Mouse (Mus musculus): ENCODE measurements around the gene Arfgef2. TPM values are rescaled to one million over a fixed set of nuclear protein-coding genes. Genes with fewer than 3 reads are reported as not detected.

The Arfgef2 gene
- polyA plus RNA-seq (2014; fragmentation: Illumina TruSeq; extraction: RNeasy Lipid Tissue Mini Kit (QIAGEN cat#74804); ENCODE audit: low read depth, low replicate concordance), result 21.7 TPM

DNA sequence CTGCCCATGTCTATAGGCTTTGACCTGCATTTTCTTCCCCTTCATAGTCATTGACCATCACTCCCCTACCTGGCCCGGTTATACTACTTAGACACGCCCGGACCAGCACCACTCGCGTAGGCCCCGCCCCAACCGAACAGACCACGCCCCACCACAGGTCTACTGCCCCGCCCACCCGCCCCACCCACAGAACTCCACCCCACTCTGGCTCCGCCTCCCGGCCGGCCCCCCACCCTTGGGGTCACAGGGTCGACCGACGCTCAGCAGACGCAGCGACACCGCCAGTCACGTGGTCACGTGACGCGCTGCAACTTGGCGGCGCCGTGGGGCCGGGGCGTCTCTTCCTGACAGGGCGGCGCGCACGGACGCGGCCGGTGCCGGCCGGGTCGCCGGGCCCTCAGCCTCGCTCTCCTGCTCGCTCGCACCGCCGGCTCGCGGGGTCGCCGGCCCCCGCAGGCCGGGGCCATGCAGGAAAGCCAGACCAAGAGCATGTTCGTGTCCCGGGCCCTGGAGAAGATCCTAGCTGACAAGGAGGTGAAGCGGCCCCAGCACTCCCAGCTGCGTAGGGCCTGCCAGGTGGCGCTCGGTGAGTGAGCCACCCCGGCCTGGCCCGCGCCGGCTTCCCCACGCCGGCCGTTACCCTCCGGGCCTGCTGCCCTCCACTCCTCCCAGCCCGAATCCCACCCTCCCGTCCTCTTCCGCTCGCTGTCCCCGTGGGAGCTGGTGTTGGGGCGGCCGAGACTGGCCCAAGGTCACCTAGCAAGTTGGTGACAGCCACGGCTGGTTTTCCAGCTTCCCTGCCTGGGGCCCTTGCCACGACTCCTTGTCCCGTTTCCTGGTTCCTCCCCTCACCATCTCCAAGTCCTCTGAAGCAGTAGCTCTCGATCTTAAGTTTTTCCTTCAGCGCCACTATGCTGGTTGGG is at the start of gene Arfgef2:
Arfgef2 (plus strand) TSS at position 339 of the 923 bp plus-strand sequence.

DNA sequence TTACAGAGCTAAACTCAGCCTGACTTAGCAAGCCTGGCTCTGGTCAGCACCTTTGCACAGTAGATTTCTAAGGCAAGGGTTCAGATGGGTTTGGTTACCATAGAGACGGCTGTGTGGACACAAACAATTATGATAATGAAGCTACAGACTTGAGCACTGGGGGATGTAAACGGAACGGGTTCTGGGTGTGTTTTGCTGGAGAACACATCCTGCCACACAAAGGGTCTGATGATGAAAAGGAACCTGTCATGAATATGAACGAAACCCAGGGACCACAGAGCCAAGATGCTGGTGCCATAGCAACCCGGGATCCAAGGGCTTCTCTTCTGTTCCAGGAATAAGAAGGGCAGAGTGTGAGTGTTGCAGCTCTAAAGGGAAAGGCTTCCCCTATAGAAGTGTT is 13.0 kb upstream of the Arfgef2 start, which contains the start of gene Trp53rkb:
Trp53rkb (plus strand) TSS at position 177 of the 400 bp plus-strand sequence.

DNA sequence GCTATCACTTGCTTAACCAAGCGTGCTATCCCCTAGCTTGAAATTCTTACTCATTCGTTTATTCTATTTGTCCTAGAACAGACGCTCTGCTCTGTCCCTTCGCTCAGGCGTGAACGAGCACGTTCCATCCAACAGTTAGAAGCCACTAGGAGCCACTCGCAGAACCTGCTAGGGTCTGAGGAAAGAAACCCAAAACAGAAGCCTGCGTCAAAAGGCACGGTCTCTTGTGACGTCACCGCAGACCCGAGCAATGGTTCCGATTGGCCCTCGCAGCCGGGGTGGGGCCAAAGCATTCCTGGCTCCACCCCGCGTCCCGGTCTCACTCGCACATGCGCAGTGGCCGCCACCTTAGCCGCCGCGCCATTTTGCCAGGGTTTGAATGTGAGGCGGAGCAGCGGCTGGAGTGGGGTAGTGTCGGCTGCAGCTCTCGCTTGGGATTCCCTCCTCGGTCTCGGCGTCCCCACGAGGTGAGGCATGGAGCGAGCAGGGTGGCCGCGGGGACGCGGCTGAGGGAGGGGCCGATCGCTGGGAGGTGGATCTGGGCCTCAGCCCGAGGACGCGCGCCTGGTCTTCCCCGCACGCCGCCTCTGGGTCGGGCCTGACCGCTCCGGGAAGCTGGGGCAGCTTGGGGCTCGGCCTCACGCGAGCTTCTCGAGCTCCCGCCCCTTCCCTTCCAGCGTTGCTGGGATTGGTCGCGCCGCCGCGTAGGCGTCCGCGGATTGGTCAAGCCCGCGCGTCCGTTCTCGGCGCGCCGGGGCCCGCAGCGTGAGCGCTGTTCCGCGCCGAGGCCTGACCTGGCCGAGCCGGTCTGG is 100.5 kb downstream of the Arfgef2 start, which contains the start of gene Cse1l:
Cse1l (plus strand) TSS at position 330 of the 812 bp plus-strand sequence.

Other genes starting within 250 kb of the Arfgef2 start
- gene Prex1, start 91.8 kb upstream of the Arfgef2 start, polyA plus RNA-seq (2014; fragmentation: Illumina TruSeq; extraction: RNeasy Lipid Tissue Mini Kit (QIAGEN cat#74804); ENCODE audit: low read depth, low replicate concordance), result 2.3 TPM
- 0.41 TPM for gene Trp53rkb, start 13.1 kb upstream of the Arfgef2 start, polyA plus RNA-seq (2014; fragmentation: Illumina TruSeq; extraction: RNeasy Lipid Tissue Mini Kit (QIAGEN cat#74804); ENCODE audit: low read depth, low replicate concordance)
- gene Cse1l, start 100.5 kb downstream of the Arfgef2 start, polyA plus RNA-seq (2014; fragmentation: Illumina TruSeq; extraction: RNeasy Lipid Tissue Mini Kit (QIAGEN cat#74804); ENCODE audit: low read depth, low replicate concordance), result 157 TPM
- 35.6 TPM for gene Stau1, start 190.7 kb downstream of the Arfgef2 start, polyA plus RNA-seq (2014; fragmentation: Illumina TruSeq; extraction: RNeasy Lipid Tissue Mini Kit (QIAGEN cat#74804); ENCODE audit: low read depth, low replicate concordance)
- 10.2 TPM for gene Ddx27, start 209.6 kb downstream of the Arfgef2 start, polyA plus RNA-seq (2014; fragmentation: Illumina TruSeq; extraction: RNeasy Lipid Tissue Mini Kit (QIAGEN cat#74804); ENCODE audit: low read depth, low replicate concordance)